Mouse (Mus musculus) cerebellum, adult 2 months (tissue): ENCODE results near the gene Pum1. TPM values are rescaled to one million over a fixed set of nuclear protein-coding genes. Genes with fewer than 3 reads are reported as not detected.

ENCODE experiments used
- DNase-seq, 2 experiments: peaks; one replicate each; pipeline ENCODE4 v3.0.0; 2021
- H3K27ac ChIP-seq: fragments of 200-500 bp; 2 replicates; pipeline ENCODE4 v1.5.1; 2012; ENCODE audit warnings: low read length, control low read depth, inconsistent platforms; ENCODE audit not compliant: insufficient read depth
- H3K27me3 ChIP-seq: fragments of 200-500 bp; 2 replicates; pipeline ENCODE4 v1.6.1; 2012; ENCODE audit warnings: inconsistent platforms, mild to moderate bottlenecking, low read length, moderate library complexity; ENCODE audit not compliant: control insufficient read depth, insufficient read depth
- H3K4me1 ChIP-seq: fragments of 200-500 bp; 2 replicates; pipeline ENCODE4 v1.6.1; 2011; ENCODE audit warnings: low read length; ENCODE audit not compliant: control insufficient read depth, insufficient read depth
- H3K4me3 ChIP-seq: fragments of 200-500 bp; replicated peaks from 2 replicates; pipeline ENCODE3; 2011; ENCODE audit warnings: mild to moderate bottlenecking, low read depth, low read length, control low read depth; ENCODE audit not compliant: insufficient read depth
- CTCF ChIP-seq: fragments of 200-500 bp; IDR thresholded peaks from 2 replicates; pipeline ENCODE4 v1.5.1; 2011; ENCODE audit warnings: low read depth, mild to moderate bottlenecking, control low read depth, low read length, moderate library complexity, borderline replicate concordance; ENCODE audit not compliant: insufficient read depth
- POLR2A ChIP-seq: fragments of 200-500 bp; IDR thresholded peaks from 2 replicates; pipeline ENCODE4 v1.6.1; 2011; ENCODE audit warnings: low read length, control low read depth, borderline replicate concordance; ENCODE audit not compliant: insufficient read depth
- WGBS: fragments of 180-500 bp; shearing (Covaris S2); methylation state at CpG from one replicate; pipeline ENCODE4 v1.1.7; 2018; 5-methylcytosine and 5-hydroxymethylcytosine counted together
- polyA plus RNA-seq: library from polyadenylated mRNA; depleted of rRNA; stranded (reverse); fragments of >200 nt; gene quantifications from 2 replicates; pipeline ENCODE4 v1.2.3, GENCODE M21; 2012

Gene Pum1
- polyA plus RNA-seq, 1 experiment = 49.6 TPM

DNA sequence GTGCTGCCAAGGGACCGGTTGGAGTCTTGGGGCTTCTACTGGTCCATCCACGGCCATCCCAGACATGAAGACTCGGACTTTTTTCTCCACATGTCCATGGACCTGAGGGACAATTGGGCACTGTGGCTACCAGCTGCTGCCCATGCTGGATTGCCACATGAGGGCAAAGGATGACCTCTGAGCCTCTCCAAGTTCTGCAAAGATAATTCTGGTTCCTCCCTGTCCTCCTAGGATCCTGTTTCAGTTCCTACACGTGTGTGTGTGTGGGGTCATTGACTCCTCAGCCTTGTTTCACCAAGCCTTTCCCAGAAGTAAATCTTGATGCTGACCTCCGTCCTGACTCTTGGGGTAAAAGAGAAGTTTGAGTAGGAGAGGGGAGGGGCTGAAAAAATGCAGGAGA, 124.4 kb downstream of the Pum1 start:
- Histone ChIP-seq H3K4me3 (no peak overlapping the region), H3K27ac (no peak overlapping the region), H3K4me1 (peaks cover 2% of the 10 kb centered on the region; the same call in 1 of the 2 replicates), H3K27me3 (no peaks in the 10 kb centered on the region)
- WGBS = 67% methylated on average over 5 of the region's 5 CpGs
- no peak for DNase-seq
- TF ChIP-seq CTCF = no peak
- TF ChIP-seq POLR2A = no peak

DNA sequence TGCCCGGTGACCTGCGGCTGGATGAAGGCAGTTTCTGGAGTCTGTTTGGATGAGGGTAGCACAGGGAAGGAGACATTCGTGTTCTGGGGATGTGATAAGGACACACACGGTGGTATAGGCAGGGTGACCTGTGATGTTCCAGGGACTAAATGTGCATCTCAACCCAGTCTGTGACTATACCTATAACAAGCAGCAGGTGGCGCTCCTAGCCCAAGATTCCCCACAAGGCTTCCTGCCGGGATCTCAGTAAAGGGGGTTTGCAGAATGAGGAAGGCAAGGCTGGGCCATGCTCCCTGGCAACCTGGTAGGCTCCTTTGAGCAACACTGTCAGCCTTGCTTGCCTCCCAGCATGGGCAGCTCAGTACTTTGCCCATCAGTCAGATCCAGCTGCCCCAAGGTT, 127.1 kb downstream of the Pum1 start:
- Histone ChIP-seq H3K27ac (no peak overlapping the region), H3K27me3 (no peaks in the 10 kb centered on the region), H3K4me3 (no peak overlapping the region), H3K4me1 (peaks cover 11% of the 10 kb centered on the region)
- TF ChIP-seq CTCF (peak; percentile 97), POLR2A (no peak)
- WGBS = 6% methylated on average over 6 of the region's 6 CpGs
- peak; percentile 74 to 90 for DNase-seq

DNA sequence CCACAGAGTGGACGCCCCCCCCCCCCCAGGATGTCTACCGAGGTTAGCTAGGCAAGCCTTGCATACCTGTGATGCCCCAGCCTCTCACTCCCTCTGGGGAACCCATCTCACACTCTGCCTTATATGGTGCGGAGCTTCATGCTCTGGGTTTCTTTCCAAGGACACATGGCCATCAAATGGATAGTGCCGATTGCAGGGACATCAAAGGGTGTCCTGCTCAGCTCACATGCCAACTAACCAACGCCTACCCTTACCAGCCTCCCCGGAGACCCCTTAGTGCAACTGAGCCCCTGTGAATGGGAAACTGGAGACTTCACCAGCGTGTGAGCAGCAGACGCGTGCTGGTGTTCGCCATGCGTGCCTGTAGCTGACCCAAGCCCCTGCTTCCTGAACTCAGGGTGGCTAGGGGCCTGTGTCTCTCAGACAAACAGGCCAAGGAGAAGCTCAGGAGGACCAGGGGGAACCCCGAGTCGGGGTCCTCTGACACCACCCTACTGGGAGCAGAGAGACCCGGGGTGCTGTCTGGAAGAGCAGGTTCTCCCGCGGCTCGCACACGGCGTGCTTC, 128.8 kb downstream of the Pum1 start:
- TF ChIP-seq CTCF (no peak), POLR2A (no peak)
- Histone ChIP-seq H3K27me3 (no peaks in the 10 kb centered on the region), H3K27ac (no peak overlapping the region), H3K4me1 (peaks cover 12% of the 10 kb centered on the region), H3K4me3 (peak overlapping the region; percentile 46)
- peak in 1 of 2 experiments; percentile 53 for DNase-seq
- WGBS = 5% methylated on average over 19 of the region's 19 CpGs

DNA sequence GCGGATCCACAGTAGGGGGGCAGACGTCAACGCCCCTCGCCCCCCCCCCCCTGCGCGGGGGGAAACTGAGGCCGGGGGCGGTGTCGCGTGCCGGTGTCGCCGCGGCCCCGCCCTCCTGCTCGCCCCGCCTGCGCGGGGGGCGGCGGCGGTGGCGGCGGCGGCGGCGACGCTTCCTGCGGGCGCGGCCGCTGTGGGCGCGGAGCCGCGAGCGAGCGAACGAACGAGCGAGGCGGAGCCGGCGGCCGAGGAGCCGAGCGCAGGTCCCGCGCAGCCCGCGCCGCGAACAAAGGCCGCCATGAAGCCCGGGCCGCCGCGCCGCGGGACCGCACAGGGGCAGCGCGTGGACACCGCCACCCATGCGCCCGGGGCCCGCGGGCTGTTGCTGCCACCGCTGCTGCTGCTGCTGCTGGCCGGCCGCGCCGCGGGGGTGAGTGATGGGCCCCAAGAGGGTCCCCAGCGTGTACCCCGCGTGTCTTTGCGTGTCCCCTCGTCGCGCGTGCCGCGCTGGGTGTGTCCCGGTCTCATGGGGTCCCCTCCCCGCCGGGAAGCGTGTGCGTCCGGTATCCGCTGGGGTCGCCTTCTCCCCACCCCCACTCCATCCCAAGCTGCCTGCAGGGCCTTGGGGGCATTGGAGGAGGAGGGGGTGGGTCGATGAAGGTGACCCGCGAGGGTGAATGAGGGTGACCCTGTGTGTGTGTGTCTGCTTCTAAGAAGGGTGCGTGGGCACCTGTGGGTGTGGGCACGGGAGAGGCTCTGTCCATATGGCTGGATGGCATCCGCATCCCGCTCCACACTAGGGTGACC, 129.5 kb downstream of the Pum1 start, which contains the start of gene Sdc3:
Gene Sdc3 (plus strand): TSS at position 162 of the 804 bp plus-strand sequence.
- WGBS = 1% methylated on average over 99 of the region's 99 CpGs
- TF ChIP-seq POLR2A (no peak), CTCF (no peak)
- Histone ChIP-seq H3K4me3 (peak within 1 kb of the TSS; percentile 81), H3K27me3 (no peaks in the 10 kb centered on the region), H3K4me1 (peaks cover 19% of the 10 kb centered on the region), H3K27ac (0 out of 2 replicates have a peak within 1 kb of the TSS, but pooled peaks have one; percentile 25)
- peak; percentile 46 to 55 for DNase-seq

DNA sequence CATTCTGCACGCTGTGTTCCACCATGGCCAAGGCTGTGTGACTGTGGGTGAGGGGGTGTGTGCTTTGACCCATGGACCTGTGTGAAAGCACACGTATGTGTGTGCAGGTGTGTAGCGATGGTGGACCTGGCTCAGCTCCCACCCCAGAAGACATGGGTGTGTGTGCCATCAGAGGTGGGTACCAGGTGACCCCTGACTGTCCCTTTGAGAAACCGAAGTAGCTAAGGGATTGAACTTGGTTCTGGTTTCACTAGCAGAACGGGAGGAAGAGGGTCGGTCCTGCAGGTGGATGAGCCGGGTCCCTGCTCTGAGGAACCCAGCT, 130.0 kb downstream of the Pum1 start:
- Histone ChIP-seq H3K27me3 (no peaks in the 10 kb centered on the region), H3K4me1 (peaks cover 22% of the 10 kb centered on the region), H3K27ac (no peak overlapping the region), H3K4me3 (peak overlapping the region; percentile 81)
- 22% methylated on average over 7 of the region's 7 CpGs for WGBS
- no peak for DNase-seq
- TF ChIP-seq POLR2A (no peak), CTCF (no peak)

DNA sequence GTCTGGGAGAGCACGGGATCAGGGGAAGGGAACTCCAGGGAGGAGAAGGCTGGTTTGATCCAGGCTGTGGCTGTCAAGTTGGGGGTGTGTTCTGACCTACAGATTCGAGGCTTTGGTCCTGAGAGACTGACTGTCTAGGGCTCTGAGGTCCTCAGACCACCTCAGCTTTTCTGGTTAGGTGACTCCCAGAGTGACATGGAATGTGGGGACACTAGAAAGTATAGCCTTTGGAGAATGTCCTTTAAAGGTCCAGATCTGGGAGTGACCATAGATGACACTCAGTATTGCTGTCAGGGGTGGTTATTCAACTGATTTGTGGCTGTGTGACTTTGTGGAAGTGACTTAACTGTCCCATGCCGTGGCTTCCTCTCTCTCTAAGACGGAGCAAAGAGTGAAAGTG, 131.7 kb downstream of the Pum1 start:
- no peak overlapping the region for H3K4me3 ChIP-seq
- no peak for TF ChIP-seq CTCF
- TF ChIP-seq POLR2A = no peak
- WGBS = 66% methylated on average over 4 of the region's 4 CpGs
- peaks cover 35% of the 10 kb centered on the region for H3K4me1 ChIP-seq
- H3K27ac ChIP-seq = no peak overlapping the region
- H3K27me3 ChIP-seq = no peaks in the 10 kb centered on the region
- no peak for DNase-seq

DNA sequence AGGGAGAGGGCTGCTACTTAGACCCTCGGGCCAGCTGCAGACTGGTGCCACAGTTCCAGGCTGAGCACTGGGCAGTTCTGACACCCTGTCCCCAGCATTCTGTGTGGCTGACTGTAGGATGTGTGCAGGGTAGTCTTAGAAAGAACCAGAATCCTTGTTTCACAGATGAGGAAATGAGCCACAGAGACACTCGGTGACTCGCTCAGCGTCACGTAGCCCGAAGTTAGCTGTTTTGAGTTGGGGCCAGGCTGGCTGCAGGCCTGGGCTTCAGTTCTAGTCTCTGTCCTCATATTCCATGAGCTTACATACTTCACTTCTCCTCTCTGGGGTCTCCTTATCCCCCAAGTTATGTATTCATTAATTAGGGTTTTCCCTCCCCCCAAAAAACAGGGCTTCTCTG, 132.8 kb downstream of the Pum1 start:
- 85% methylated on average over 6 of the region's 6 CpGs for WGBS
- TF ChIP-seq POLR2A (no peak), CTCF (no peak)
- H3K27me3 ChIP-seq = no peaks in the 10 kb centered on the region
- DNase-seq = no peak
- peaks cover 37% of the 10 kb centered on the region for H3K4me1 ChIP-seq
- H3K4me3 ChIP-seq = no peak overlapping the region
- H3K27ac ChIP-seq = no peak overlapping the region

DNA sequence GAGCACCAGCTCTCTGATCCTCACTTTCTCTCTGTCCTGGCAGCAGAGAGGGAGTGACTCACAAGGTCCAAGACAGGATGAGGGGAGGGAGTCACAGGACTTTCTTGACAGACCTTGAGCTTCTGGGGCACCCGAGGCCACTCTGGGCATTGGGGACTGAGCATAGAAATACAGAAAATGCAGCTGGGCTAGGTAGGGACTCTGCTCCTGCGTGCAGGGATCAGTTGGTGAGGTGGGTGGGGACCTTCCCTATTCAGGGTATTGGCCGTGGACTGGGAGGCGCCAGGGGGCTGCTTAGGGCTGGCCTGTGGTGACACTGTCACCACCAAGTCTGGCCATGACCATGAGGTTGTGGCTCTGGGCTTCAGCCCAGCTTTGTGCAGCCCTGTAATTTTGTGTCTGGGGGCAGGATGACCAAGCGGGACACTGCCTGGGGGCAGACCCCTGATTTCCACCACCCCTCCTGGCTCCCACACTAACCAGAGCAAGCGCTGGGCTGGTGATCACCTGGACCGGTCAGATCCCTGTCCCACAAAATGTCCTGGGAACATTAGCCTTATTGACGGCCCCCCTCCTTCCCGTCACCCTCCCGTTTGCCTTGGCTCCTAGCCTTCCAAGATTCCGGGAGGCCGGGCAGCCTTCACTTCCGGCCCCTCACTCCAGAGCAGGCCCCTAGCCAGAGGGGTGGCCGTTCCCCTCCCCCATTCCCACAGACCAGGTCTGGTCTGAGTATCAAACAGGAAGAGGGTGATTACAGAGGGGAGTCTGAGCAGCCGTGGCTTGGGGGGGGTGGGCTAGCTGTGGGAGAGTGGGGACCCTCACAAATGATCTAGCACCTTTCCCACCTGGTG, 134.3 kb downstream of the Pum1 start:
- no peak overlapping the region for H3K4me3 ChIP-seq
- no peak for DNase-seq
- TF ChIP-seq CTCF = no peak
- no peak for TF ChIP-seq POLR2A
- H3K27ac ChIP-seq = no peak overlapping the region
- peaks cover 37% of the 10 kb centered on the region for H3K4me1 ChIP-seq
- WGBS = 53% methylated on average over 15 of the region's 15 CpGs
- no peaks in the 10 kb centered on the region for H3K27me3 ChIP-seq
